Mouse (Mus musculus) olfactory bulb, adult 2 months (tissue): Measurements from ENCODE around the gene Ctsc. TPM values are rescaled to one million over a fixed set of nuclear protein-coding genes. Genes with fewer than 3 reads are reported as not detected.

ENCODE experiments used
- H3K27ac ChIP-seq: fragments of 200-500 bp; 2 replicates; pipeline ENCODE4 v1.5.1; 2012; ENCODE audit warnings: low read depth, low read length; ENCODE audit not compliant: insufficient read depth
- H3K4me1 ChIP-seq: fragments of 200-500 bp; 2 replicates; pipeline ENCODE4 v1.6.1; 2012; ENCODE audit warnings: low read length; ENCODE audit not compliant: control insufficient read depth, insufficient read depth
- H3K4me3 ChIP-seq: fragments of 200-500 bp; 2 replicates; pipeline ENCODE4 v1.5.1; 2012; ENCODE audit warnings: mild to moderate bottlenecking, low read depth, low read length, moderate library complexity; ENCODE audit not compliant: insufficient read depth
- CTCF ChIP-seq: fragments of 200-500 bp; IDR thresholded peaks from 2 replicates; pipeline ENCODE4 v1.5.1; 2012; ENCODE audit warnings: low read depth, mild to moderate bottlenecking, low read length, moderate library complexity; ENCODE audit not compliant: insufficient read depth
- POLR2A ChIP-seq: fragments of 200-500 bp; IDR thresholded peaks from 2 replicates; pipeline ENCODE4 v1.6.1; 2012; ENCODE audit warnings: mild to moderate bottlenecking, low read depth, low read length, moderate library complexity; ENCODE audit not compliant: insufficient read depth
- WGBS: fragments of 180-500 bp; shearing (Covaris S2); methylation state at CpG from one replicate; pipeline ENCODE4 v1.1.7; 2018; 5-methylcytosine and 5-hydroxymethylcytosine counted together
- polyA plus RNA-seq: library from polyadenylated mRNA; stranded (reverse); fragments of >200 nt; gene quantifications from 2 replicates; pipeline ENCODE4 v1.2.4, GENCODE M21; 2012; ENCODE audit warnings: low replicate concordance; ENCODE audit not compliant: missing spikeins, insufficient read depth, insufficient read length

The Ctsc gene
- polyA plus RNA-seq, 1 experiment = not detected

DNA sequence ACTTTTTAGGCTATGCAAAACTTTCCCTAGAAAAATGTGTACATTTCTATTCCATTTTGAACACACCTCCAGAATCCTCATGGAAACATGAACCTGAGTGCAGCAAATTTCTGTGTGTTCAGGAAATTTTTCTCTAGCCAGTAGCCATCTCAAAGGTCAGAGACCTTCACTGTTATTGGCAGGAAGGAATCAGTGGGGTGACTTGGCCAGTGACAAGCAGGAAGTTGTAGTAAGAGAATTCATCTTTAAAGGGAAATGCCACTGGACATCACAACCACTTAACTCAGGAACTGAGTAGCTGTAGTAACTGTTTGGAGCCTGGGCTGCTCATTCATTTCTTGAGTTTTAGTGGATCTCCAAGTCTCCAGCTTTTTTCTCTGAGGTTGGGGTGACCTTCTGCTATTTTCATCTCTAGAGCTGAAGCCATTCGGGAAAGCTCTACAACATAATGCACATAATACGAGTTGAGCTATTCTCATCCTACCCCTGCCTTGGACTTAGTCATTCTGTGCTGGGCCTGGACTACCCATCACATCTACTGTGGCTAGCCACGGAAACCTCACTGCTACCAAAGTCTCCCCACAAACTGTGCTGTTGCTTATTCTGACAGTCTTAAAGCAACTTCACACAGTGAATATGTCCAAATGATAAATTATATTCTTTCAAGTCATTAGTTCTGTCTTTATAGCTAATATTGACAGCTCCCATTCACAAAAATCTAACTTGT is 41.7 kb downstream of the Ctsc start:
- Histone ChIP-seq H3K4me1 (no peaks in the 10 kb centered on the region), H3K27ac (no peak overlapping the region), H3K4me3 (no peak overlapping the region)
- TF ChIP-seq CTCF = no peak
- TF ChIP-seq POLR2A = no peak
- 97% methylated on average over 3 of the region's 3 CpGs for WGBS

DNA sequence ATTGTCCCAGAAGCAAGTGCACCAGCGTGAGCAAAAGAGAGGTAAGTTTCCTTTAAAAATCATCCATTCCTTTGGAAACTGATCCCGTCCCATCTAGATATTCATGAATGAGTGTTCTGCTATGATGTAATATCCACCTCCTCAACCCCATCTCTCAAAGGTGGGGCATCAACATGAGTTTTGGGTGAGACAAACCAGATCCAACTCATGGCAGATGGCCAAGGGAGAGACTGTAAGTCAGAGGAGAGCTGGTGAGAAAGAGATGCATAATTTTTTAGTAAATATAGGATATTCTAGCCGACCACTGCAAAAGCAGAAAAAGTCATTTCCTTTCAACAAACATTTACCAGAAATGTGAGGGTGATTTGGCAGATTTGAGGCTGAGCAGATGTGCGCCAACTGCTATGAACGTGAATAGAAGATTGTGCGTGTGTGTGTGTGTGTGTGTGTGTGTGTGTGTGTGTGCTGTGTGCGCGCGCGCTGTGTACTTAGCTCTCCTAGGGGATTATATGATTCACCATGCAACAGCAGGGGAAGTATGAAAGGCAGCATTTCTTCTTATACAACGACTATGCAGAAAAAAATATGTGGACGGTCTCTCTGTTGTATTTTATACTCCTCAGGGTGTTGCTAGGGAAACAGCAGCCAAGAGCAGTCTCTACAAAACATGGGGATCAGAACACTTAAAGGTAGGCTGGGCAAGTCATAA is 42.9 kb downstream of the Ctsc start:
- WGBS = 58% methylated on average over 12 of the region's 12 CpGs
- H3K27ac ChIP-seq = no peak overlapping the region
- TF ChIP-seq POLR2A (no peak), CTCF (no peak)
- no peak overlapping the region for H3K4me3 ChIP-seq
- H3K4me1 ChIP-seq = no peaks in the 10 kb centered on the region

DNA sequence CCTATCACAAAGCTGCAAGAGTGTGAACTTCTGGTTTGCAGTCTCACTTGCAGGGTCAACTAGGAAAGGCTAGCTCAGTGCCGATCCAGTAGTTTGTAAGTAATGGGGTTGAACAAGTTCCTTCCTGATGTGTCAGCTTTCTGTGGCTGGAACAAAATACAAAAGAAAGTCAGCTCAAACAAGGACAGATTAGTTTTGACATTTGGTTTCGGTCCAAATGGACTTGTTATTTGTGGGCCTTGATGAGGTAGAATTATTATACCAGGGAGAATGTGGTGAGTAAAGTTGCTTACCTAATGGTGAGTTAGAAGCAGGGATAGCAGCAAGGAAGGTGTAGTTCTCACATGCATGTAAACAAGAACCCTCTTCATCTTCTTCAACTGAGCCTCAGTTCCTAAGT is 44.5 kb downstream of the Ctsc start:
- 92% methylated on average over 2 of the region's 2 CpGs for WGBS
- TF ChIP-seq POLR2A (no peak), CTCF (no peak)
- H3K4me3 ChIP-seq = no peak overlapping the region
- no peak overlapping the region for H3K27ac ChIP-seq
- H3K4me1 ChIP-seq = no peaks in the 10 kb centered on the region

DNA sequence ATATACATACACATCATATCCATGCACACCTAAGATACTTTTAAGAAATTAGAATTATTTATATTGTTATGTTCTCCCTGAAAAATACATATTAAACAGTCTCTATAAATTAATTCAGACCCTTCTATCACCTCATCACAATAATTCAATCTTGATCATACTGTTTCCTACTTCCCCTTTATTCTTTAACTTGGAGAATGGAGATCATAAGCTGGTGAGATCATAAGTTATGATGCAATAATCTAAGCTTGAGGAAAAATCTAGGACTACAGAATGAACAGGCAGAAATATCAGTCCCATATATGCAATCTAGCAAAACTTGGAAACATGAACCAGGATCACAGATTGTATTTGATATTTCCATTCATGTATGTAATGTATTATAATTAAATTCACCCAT is 49.6 kb downstream of the Ctsc start:
- H3K27ac ChIP-seq = no peak overlapping the region
- H3K4me1 ChIP-seq = no peaks in the 10 kb centered on the region
- TF ChIP-seq CTCF = no peak
- H3K4me3 ChIP-seq = no peak overlapping the region

DNA sequence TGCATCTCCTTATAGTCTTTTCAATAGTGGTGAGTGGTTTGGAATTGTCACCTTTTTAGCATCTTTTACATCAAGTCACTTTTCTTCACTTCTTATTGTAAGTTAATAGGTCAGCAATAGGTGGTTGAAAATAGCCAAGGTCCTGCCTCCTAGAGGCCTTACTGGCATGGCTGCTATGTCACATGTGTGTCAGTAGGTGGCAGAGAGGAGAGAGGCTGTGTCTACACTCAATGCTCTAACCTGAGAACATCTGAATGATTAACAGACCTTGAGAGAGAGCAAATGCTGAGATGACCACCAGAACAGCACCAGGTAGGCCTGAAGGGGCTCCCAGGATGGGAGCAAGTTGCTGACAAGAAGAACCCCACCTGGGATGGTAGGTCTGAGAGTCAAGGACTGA is 65.9 kb downstream of the Ctsc start:
- Histone ChIP-seq H3K4me3 (no peak overlapping the region), H3K27ac (no peak overlapping the region), H3K4me1 (no peaks in the 10 kb centered on the region)
- no peak for TF ChIP-seq POLR2A
- no peak for TF ChIP-seq CTCF

DNA sequence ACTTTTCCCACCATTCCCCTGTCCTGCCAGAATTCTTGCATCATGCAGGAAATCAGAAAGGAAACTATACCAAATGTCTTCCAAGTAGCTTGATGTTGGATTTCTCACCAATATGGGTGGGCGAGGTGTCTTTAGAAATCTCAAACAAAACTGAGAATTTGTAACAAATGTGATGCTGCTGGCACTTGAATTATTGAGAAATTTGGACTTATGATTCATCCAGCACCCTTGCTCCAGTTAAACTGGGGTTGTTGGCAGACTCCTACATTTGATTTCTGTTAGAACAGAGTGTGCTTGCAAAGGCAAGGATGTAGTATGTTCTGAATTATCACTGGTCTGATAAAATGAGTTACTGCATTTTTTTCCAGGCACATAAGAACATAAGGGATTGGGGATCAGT is 68.2 kb downstream of the Ctsc start:
- Histone ChIP-seq H3K4me3 (no peak overlapping the region), H3K4me1 (no peaks in the 10 kb centered on the region), H3K27ac (no peak overlapping the region)
- TF ChIP-seq CTCF (no peak), POLR2A (no peak)
- 86% methylated on average over 1 of the region's 1 CpGs for WGBS

DNA sequence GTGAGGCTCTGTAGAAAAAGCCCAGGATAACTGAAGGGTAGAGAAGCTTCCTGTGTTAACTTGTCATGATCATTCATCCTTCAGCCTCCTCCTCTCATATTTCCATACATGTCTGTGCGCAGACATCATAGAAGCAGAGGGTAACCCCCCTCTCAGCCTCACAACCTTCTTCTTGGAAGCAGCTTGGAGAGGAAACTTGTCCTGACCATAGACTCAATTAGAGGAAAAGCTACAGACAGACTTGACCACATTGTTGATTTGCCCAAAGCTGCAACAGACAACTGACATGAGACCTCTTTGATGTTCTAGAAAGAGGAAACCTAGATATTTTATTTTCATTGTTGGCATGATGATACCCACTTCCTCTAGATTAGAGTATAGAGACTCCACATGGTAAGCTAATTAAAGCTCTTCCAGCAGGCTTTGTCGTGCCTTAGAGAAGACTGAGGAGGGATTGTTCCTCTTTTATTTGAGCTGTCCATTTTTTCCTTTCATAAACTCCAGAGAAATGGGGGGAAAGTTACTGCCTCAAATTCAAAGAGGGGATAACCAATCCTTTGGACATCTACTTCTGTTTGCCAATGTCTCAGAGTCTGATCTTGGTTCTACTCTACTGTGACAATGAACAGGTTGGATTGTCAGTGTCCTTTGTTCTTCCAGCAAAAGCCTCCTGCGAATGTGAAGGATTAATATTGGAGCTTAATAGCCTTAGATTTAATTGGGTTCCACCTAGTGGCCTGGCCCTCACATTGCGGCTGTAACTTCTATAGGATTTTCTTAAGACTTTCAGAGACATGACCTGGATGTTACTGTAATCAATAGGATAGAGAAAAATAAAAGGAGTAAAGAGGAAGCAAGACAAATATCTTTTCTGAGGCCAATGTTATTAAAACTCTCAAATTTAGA is 79.2 kb downstream of the Ctsc start:
- no peak overlapping the region for H3K27ac ChIP-seq
- WGBS = 50% methylated on average over 4 of the region's 4 CpGs
- no peak overlapping the region for H3K4me3 ChIP-seq
- no peak for TF ChIP-seq CTCF
- no peaks in the 10 kb centered on the region for H3K4me1 ChIP-seq

DNA sequence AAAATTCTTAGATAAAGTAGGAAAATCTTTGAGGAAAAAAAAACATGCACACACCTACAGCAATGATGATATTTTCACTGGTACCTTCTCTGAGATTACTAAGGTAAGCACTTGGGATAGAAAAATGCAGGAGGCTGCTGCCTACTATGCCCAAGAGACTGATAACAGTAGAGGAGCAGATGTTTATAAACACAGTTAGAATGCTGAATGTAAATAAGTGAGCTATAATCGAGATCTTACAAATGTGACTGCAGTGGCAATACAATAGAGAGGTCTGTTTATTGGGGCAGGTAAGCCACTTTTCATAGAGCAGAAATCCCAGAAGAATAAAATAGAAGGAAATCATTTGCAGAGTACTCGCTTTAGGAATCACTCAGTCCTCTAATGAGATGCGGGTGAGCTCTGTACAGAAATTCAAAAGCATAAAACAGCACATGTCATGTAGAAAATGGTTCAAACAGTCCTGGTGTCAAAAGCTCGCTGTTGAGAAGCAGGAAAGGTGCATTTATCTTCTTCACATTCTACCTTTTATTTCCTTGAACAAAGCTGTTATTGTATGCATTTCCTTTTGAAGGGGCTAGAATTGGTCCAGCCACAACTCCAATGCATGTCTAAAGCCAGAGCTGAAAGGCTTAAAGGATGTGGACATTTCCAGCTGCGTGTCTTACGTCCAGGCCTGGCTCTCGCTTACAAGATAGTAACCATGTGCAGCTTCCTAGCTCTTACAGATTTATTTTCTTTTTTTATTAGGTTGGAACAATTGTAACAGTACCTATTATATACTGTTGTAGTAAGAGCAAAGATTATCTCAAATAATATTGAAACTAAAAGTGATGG is 80.4 kb downstream of the Ctsc start:
- 75% methylated on average over 7 of the region's 7 CpGs for WGBS
- TF ChIP-seq CTCF (no peak), POLR2A (no peak)
- no peak overlapping the region for H3K27ac ChIP-seq
- no peak overlapping the region for H3K4me3 ChIP-seq
- H3K4me1 ChIP-seq = no peaks in the 10 kb centered on the region

Other genes starting within 250 kb of the Ctsc start
- gene Rab38, start 152.2 kb downstream of the Ctsc start, polyA plus RNA-seq = not detected in 2 replicates